ENCODE assay signal across 23 mouse cellular contexts in the genomic region with DNA sequence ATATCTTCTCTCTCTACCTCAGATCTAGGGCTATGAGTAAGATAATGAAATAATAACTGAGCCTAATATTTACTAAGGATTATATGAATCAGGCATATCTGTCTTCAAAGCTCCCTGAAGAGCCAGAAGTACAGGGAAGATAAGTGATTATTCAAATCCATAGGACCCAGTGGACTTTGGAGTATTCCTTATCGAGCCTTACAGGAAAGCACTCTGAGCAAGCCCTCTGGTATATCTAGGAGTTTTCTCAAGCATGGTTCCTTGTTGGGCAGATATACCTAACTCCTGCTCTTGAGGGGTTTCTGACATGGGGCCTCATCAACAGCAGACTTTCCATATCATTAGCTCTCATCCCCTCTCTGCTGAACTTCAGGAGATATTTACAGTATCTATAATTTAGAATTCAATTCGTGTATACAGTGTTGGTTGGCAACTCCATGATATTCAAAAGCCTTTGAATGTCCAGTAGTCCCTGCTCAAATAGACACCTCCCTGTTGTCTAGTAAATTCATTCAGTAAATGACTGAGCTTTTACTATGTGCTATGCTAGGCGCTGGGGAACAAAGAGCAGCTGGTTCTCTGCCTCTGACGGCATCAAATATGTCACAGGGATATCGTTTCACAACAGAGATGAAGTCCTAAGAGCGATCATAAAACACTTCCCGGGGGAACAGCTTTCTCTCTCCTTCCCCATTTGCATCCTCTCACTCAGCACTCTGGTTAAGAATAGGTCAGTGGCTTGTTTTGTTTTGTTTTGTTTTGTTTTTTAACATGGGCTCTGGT. TPM values are rescaled to one million over a fixed set of nuclear protein-coding genes. Genes with fewer than 3 reads are reported as not detected.
"Had no signal": no experiment of that assay in that cellular context is flagged by ENCODE, and none has a peak within 500 bp of the region (broad histone marks: within the 10 kb centered on the region; RNA-seq: fewer than 3 reads in every experiment).

No protein-coding gene starts in this region.

- ATAC-seq: liver, postnatal 0 days; midbrain, embryonic 15.5 days had no signal

- H3K27me3 ChIP-seq: limb, embryonic 12.5 days; midbrain, embryonic 15.5 days; neural tube, embryonic 13.5 days had no signal

- H3K4me2 ChIP-seq: hindbrain, embryonic 14.5 days; limb, embryonic 12.5 days; liver, embryonic 13.5 days; midbrain, embryonic 15.5 days; neural tube, embryonic 13.5 days had no signal

- H3K4me1 ChIP-seq: liver, embryonic 13.5 days; midbrain, embryonic 15.5 days had no signal

- H3K9ac ChIP-seq: hindbrain, embryonic 14.5 days; limb, embryonic 12.5 days; liver, embryonic 13.5 days; liver, postnatal 0 days; midbrain, embryonic 15.5 days; neural tube, embryonic 13.5 days had no signal

- H3K9me3 ChIP-seq: hindbrain, embryonic 10.5 days; limb, embryonic 12.5 days; liver, embryonic 13.5 days; midbrain, embryonic 10.5 days; midbrain, embryonic 15.5 days; neural tube, embryonic 13.5 days had no signal

- H3K36me3 ChIP-seq: hindbrain, embryonic 10.5 days; limb, embryonic 12.5 days; liver, embryonic 13.5 days; midbrain, embryonic 10.5 days; midbrain, embryonic 15.5 days; neural tube, embryonic 13.5 days had no signal

- H3K27ac ChIP-seq: hindbrain, embryonic 10.5 days; hindbrain, embryonic 14.5 days; limb, embryonic 12.5 days; liver, embryonic 13.5 days; midbrain, embryonic 10.5 days; midbrain, embryonic 15.5 days; neural tube, embryonic 13.5 days had no signal

- DNase-seq: kidney, adult 18-20 months; kidney, postnatal 36 days; layer of hippocampus, adult 9-11 months; layer of hippocampus, postnatal 36 days; liver; liver, embryonic 13.5 days; liver, postnatal 0 days; retina, postnatal 1 day; right cerebral cortex, postnatal 4 days had no signal

- H3K4me3 ChIP-seq: hindbrain, embryonic 10.5 days; limb, embryonic 12.5 days; liver, embryonic 13.5 days; midbrain, embryonic 10.5 days; midbrain, embryonic 15.5 days; neural tube, embryonic 13.5 days had no signal

RNA-seq across cellular contexts. Expression of gene Upk1b, which starts 25.0 kb away (rescaled TPM):
- total RNA-seq: monocyte, adult 5-6 weeks had no signal

RNA-seq across cellular contexts. Expression of gene 4930435E12Rik, which starts 53.4 kb away (rescaled TPM):
- total RNA-seq: layer of hippocampus, adult 18-20 months; layer of hippocampus, postnatal 36 days; left cerebral cortex, postnatal 10 days; megakaryocyte, adult 5-6 weeks; monocyte, adult 5-6 weeks had no signal
- polyA plus RNA-seq: hindbrain, embryonic 10.5 days; hindbrain, embryonic 14.5 days; kidney, embryonic 16.5 days; limb, embryonic 12.5 days; liver, embryonic 13.5 days; liver, postnatal 0 days; midbrain, embryonic 10.5 days; midbrain, embryonic 15.5 days; neural tube, embryonic 13.5 days; spleen, adult 2 months; stomach, embryonic 16.5 days; thymus, postnatal 0 days had no signal
